Mouse (Mus musculus) liver, embryonic 16.5 days (tissue): ENCODE measurements around the gene Tmprss9. TPM values are rescaled to one million over a fixed set of nuclear protein-coding genes. Genes with fewer than 3 reads are reported as not detected.

Experiments
- ATAC-seq: fragments of 200-750 bp; cut with Nextera tagmentation; 2 replicates; pipeline ENCODE4 v1.8.0; 2017; ENCODE audit warnings: low read depth, mild to moderate bottlenecking, moderate number of reproducible peaks, moderate library complexity
- H3K27ac ChIP-seq: fragments of 300-500 bp; sonication (generic); 2 replicates; pipeline ENCODE4 v1.5.1; 2014; ENCODE audit warnings: mild to moderate bottlenecking, low read length
- H3K27me3 ChIP-seq: fragments of 300-500 bp; sonication (generic); 2 replicates; pipeline ENCODE4 v1.6.1; 2014; ENCODE audit warnings: low read depth, low read length, mixed read lengths; ENCODE audit not compliant: control insufficient read depth, insufficient read depth
- H3K36me3 ChIP-seq: fragments of 300-500 bp; sonication (generic); 2 replicates; pipeline ENCODE4 v1.6.1; 2014; ENCODE audit warnings: mild to moderate bottlenecking; ENCODE audit not compliant: control insufficient read depth, insufficient read depth
- H3K4me1 ChIP-seq: fragments of 300-500 bp; sonication (generic); 2 replicates; pipeline ENCODE4 v1.6.1; 2014; ENCODE audit warnings: low read depth, low read length, mixed read lengths; ENCODE audit not compliant: control insufficient read depth
- H3K4me2 ChIP-seq: fragments of 300-500 bp; sonication (generic); 2 replicates; pipeline ENCODE4 v1.6.1; 2014; ENCODE audit warnings: low read depth, low read length, mixed read lengths
- H3K4me3 ChIP-seq: fragments of 300-500 bp; sonication (generic); 2 replicates; pipeline ENCODE4 v1.5.1; 2014; ENCODE audit warnings: low read depth, mild to moderate bottlenecking, low read length
- H3K9ac ChIP-seq: fragments of 300-500 bp; sonication (generic); 2 replicates; pipeline ENCODE4 v1.6.1; 2014; ENCODE audit warnings: low read depth, low read length
- H3K9me3 ChIP-seq: fragments of 300-500 bp; sonication (generic); replicated peaks from 2 replicates; pipeline ENCODE4 v1.6.1; 2016; ENCODE audit warnings: low read length; ENCODE audit not compliant: control insufficient read depth
- WGBS: fragments of 180-500 bp; shearing (Covaris S2); extraction: QIAGEN DNeasy Blood & Tissue Kit; methylation state at CpG from one replicate; pipeline ENCODE4 v1.1.7; 2014; ENCODE audit not compliant: insufficient replicate concordance; 5-methylcytosine and 5-hydroxymethylcytosine counted together
- polyA plus RNA-seq: library from polyadenylated mRNA; unstranded; fragments of >200 nt; fragmentation: Nextera tagmentation; extraction: Ambion mirVana; gene quantifications from 2 replicates; pipeline ENCODE4 v1.2.1, GENCODE M21; 2015

Tmprss9 gene
- 0.04 TPM in 1 of 2 replicates, not detected in the other for polyA plus RNA-seq

GRCm38 (mm10) chr10:80871581-80871980 is at the start of gene Tmprss9:
Gene Tmprss9, plus strand, starts transcription at chr10:80871848.
- Histone ChIP-seq H3K4me1 (peaks cover 5% of the 10 kb centered on the region), H3K4me3 (no peak within 1 kb of the TSS), H3K9ac (no peak within 1 kb of the TSS), H3K27ac (no peak within 1 kb of the TSS), H3K36me3 (peaks cover 15% of the 10 kb centered on the region), H3K4me2 (no peak within 1 kb of the TSS), H3K27me3 (peaks cover 3% of the 10 kb centered on the region; the same call in 1 of the 2 replicates), H3K9me3 (no peaks in the 10 kb centered on the region)
- WGBS: 21% methylated on average over 9 of the region's 9 CpGs
- ATAC-seq: no peak

GRCm38 (mm10) chr10:80821991-80822390 is 49.7 kb upstream of the Tmprss9 start:
- WGBS: 43% methylated on average over 2 of the region's 2 CpGs
- no peaks in the 10 kb centered on the region for H3K36me3 ChIP-seq
- no peak for ATAC-seq
- H3K4me1 ChIP-seq: peaks cover 52% of the 10 kb centered on the region
- H3K4me3 ChIP-seq: no peak overlapping the region
- no peak overlapping the region for H3K4me2 ChIP-seq
- no peaks in the 10 kb centered on the region for H3K27me3 ChIP-seq
- peak overlapping the region; percentile 85 for H3K27ac ChIP-seq
- no peaks in the 10 kb centered on the region for H3K9me3 ChIP-seq
- H3K9ac ChIP-seq: 0 out of 2 replicates have a peak overlapping the region, but pooled peaks have one; percentile 13

GRCm38 (mm10) chr10:80822528-80822927 is 49.1 kb upstream of the Tmprss9 start:
- H3K4me1 ChIP-seq: peaks cover 53% of the 10 kb centered on the region
- no peak for ATAC-seq

GRCm38 (mm10) chr10:80823316-80823715 is 48.3 kb upstream of the Tmprss9 start:
- H3K9me3 ChIP-seq: no peaks in the 10 kb centered on the region
- peaks cover 59% of the 10 kb centered on the region for H3K4me1 ChIP-seq
- no peak overlapping the region for H3K9ac ChIP-seq
- peak overlapping the region; percentile 82 for H3K27ac ChIP-seq
- no peaks in the 10 kb centered on the region; the same call in 1 of the 2 replicates for H3K36me3 ChIP-seq
- H3K27me3 ChIP-seq: no peaks in the 10 kb centered on the region
- no peak for ATAC-seq
- H3K4me3 ChIP-seq: no peak overlapping the region
- no peak overlapping the region for H3K4me2 ChIP-seq
- WGBS: 57% methylated on average over 1 of the region's 1 CpGs

More at GRCm38 (mm10) chr10:80822528-80822927, 49.1 kb upstream of the Tmprss9 start:
- no peaks in the 10 kb centered on the region for H3K27me3 ChIP-seq
- H3K9ac ChIP-seq: 0 out of 2 replicates have a peak overlapping the region, but pooled peaks have one; percentile 13
- no peak overlapping the region for H3K4me2 ChIP-seq
- no peaks in the 10 kb centered on the region for H3K36me3 ChIP-seq
- peak overlapping the region; percentile 85 for H3K27ac ChIP-seq
- no peak overlapping the region for H3K4me3 ChIP-seq
- 74% methylated on average over 5 of the region's 5 CpGs for WGBS
- H3K9me3 ChIP-seq: no peaks in the 10 kb centered on the region

- Histone ChIP-seq H3K4me3 (no peak overlapping the region), H3K9ac (peak overlapping the region; percentile 13), H3K9me3 (no peaks in the 10 kb centered on the region), H3K36me3 (peaks cover 4% of the 10 kb centered on the region), H3K27me3 (no peaks in the 10 kb centered on the region), H3K27ac (peak overlapping the region; percentile 82), H3K4me2 (peak overlapping the region; percentile 33), H3K4me1 (peaks cover 54% of the 10 kb centered on the region)
- ATAC-seq: no peak
- WGBS: 22% methylated on average over 8 of the region's 8 CpGs
Observed at GRCm38 (mm10) chr10:80823847-80824643, 47.6 kb upstream of the Tmprss9 start.

- WGBS: 31% methylated on average over 2 of the region's 2 CpGs
- Histone ChIP-seq H3K36me3 (peaks cover 12% of the 10 kb centered on the region), H3K9me3 (no peaks in the 10 kb centered on the region), H3K4me2 (0 out of 2 replicates have a peak overlapping the region, but pooled peaks have one; percentile 33), H3K4me1 (peaks cover 54% of the 10 kb centered on the region), H3K9ac (peak overlapping the region; percentile 13; the same call in 1 of the 2 replicates), H3K27ac (peak overlapping the region; percentile 82), H3K27me3 (no peaks in the 10 kb centered on the region), H3K4me3 (no peak overlapping the region)
- ATAC-seq: no peak
Observed at GRCm38 (mm10) chr10:80824827-80825226, 46.8 kb upstream of the Tmprss9 start.

- peak; percentile 92 for ATAC-seq
- H3K9ac ChIP-seq: peak within 1 kb of the TSS; percentile 79
- H3K4me2 ChIP-seq: peak within 1 kb of the TSS; percentile 86
- H3K36me3 ChIP-seq: peaks cover 19% of the 10 kb centered on the region
- peak within 1 kb of the TSS; percentile 75 for H3K4me3 ChIP-seq
- no peaks in the 10 kb centered on the region for H3K9me3 ChIP-seq
- peaks cover 64% of the 10 kb centered on the region for H3K4me1 ChIP-seq
- WGBS: under 1% methylated on average over 76 of the region's 82 CpGs
- peak within 1 kb of the TSS; percentile 92 for H3K27ac ChIP-seq
- no peaks in the 10 kb centered on the region for H3K27me3 ChIP-seq
Observed at GRCm38 (mm10) chr10:80826151-80827062, 45.2 kb upstream of the Tmprss9 start, which contains the start of gene Oaz1. Gene Oaz1, plus strand, starts transcription at chr10:80826656.

GRCm38 (mm10) chr10:80827063-80827869 is 44.4 kb upstream of the Tmprss9 start:
- WGBS: 6% methylated on average over 29 of the region's 29 CpGs
- no peak for ATAC-seq
- Histone ChIP-seq H3K9me3 (no peaks in the 10 kb centered on the region), H3K4me2 (peak overlapping the region; percentile 86), H3K9ac (peak overlapping the region; percentile 79), H3K27ac (peak overlapping the region; percentile 92), H3K4me1 (peaks cover 65% of the 10 kb centered on the region), H3K36me3 (peaks cover 19% of the 10 kb centered on the region), H3K27me3 (no peaks in the 10 kb centered on the region), H3K4me3 (peak overlapping the region; percentile 75)
